Mouse (Mus musculus) brain, embryonic 14.5 days (tissue): ENCODE measurements at regions not wholly inside any gene's neighbourhood (a gene's known extent, or its start where the extent isn't known, plus 50 kb on each side); places are given as distances from the start of the nearest gene placed in this dataset.

Experiments
- CTCF ChIP-seq: fragments of 200-500 bp; IDR thresholded peaks from 2 replicates; pipeline ENCODE4 v1.5.1; 2012; ENCODE audit warnings: inconsistent platforms, mild to moderate bottlenecking, moderate library complexity, borderline replicate concordance; ENCODE audit not compliant: insufficient read depth, insufficient read length; ENCODE audit errors: extremely low read depth
- POLR2A ChIP-seq: fragments of 200-500 bp; IDR thresholded peaks from 2 replicates; pipeline ENCODE4 v1.6.1; 2012; ENCODE audit warnings: mild to moderate bottlenecking, inconsistent platforms, borderline replicate concordance; ENCODE audit not compliant: poor library complexity, insufficient read depth, insufficient read length, severe bottlenecking; ENCODE audit errors: extremely low read depth

- TF ChIP-seq CTCF: no peak
- no peak for TF ChIP-seq POLR2A
Measured at GRCm38 (mm10) chr4:49913636-49914035, 68.1 kb upstream of the Grin3a start.
